Mouse (Mus musculus): ENCODE measurements at regions not wholly inside any gene's neighbourhood (a gene's known extent, or its start where the extent isn't known, plus 50 kb on each side); places are given as distances from the start of the nearest gene placed in this dataset.

DNA sequence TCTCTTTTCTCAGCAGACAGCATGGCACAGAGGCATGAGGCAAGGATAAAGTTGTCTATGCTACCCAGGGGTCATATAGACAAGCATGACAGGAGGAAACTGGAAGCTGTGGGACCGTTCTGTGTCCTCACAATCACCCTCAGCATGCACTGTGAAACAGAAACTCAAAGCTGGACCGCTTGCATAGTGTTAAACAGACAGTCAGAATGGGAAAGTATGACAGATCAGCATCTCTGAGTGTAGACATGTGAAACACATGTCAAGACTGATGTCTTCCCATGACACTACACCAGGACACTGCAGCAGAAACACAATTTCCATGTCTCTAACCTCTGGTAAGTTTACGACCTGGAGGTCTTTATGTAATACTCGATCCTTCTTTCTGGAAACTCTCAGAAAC, 330.9 kb upstream of the Intu start:
- Histone ChIP-seq H3K4me1 (no peaks in the 10 kb centered on the region), H3K4me3 (no peak overlapping the region), H3K9ac (replicated peaks) (no peak overlapping the region), H3K27ac (replicated peaks) (no peak overlapping the region), H3K27me3 (no peaks in the 10 kb centered on the region), H3K4me2 (replicated peaks) (no peak overlapping the region), H3K36me3 (no peaks in the 10 kb centered on the region), H3K9me3 (no peaks in the 10 kb centered on the region)
- ATAC-seq (replicated peaks) = no peak
- 86% methylated on average over 4 of the region's 4 CpGs for WGBS

DNA sequence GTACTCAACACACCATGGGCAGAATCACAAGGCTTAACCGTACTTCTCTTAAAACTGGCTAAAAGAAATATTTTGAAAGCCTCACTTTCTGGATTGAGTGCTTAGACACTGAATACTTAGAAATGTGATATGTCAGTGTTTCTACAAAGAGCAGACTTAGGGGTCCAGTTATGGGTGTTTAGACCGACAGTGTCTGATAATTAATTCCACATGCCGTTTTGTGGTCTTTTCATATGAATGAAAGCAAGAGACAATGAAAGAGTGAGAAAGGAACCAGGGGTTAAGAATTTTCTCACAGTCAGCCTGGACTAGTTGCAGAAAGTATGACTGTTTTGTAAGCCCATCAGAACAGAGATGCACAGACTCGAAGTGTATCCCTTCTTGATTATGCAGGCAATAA, 324.8 kb upstream of the Intu start:
- H3K4me3 ChIP-seq = no peak overlapping the region
- H3K36me3 ChIP-seq = no peaks in the 10 kb centered on the region
- H3K4me2 ChIP-seq (replicated peaks) = no peak overlapping the region
- no peaks in the 10 kb centered on the region for H3K4me1 ChIP-seq
- whole genome bisulfite sequencing = 40% methylated on average over 4 of the region's 4 CpGs
- no peak overlapping the region for H3K9ac ChIP-seq (replicated peaks)
- H3K9me3 ChIP-seq = no peaks in the 10 kb centered on the region
- ATAC-seq (replicated peaks) = no peak
- H3K27me3 ChIP-seq = no peaks in the 10 kb centered on the region
- no peak overlapping the region for H3K27ac ChIP-seq (replicated peaks)

DNA sequence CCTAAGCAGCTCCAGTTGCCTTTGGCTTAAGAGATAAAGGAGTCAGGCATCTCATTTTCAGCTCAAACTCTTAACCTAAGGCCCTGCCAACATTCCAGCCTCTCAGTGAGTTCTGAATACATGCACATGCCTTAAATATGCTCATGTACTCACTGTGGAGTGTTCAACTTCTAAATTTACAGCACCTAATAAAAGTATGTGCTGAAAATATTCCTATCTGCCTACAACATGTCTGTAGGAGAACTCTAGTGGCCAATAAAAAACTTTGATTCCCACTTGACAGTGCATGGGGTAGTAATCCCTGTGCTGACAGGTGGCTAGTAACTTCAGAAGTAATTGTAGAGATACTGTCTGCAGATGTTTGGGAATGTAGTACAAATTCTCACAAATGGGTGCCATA, 319.3 kb upstream of the Intu start:
- H3K36me3 ChIP-seq = no peaks in the 10 kb centered on the region
- no peak overlapping the region for H3K9ac ChIP-seq (replicated peaks)
- no peak for ATAC-seq (replicated peaks)
- H3K9me3 ChIP-seq = no peaks in the 10 kb centered on the region
- no peak overlapping the region for H3K27ac ChIP-seq (replicated peaks)
- no peak overlapping the region for H3K4me3 ChIP-seq
- H3K4me1 ChIP-seq = no peaks in the 10 kb centered on the region
- no peaks in the 10 kb centered on the region for H3K27me3 ChIP-seq
- no peak overlapping the region for H3K4me2 ChIP-seq (replicated peaks)

DNA sequence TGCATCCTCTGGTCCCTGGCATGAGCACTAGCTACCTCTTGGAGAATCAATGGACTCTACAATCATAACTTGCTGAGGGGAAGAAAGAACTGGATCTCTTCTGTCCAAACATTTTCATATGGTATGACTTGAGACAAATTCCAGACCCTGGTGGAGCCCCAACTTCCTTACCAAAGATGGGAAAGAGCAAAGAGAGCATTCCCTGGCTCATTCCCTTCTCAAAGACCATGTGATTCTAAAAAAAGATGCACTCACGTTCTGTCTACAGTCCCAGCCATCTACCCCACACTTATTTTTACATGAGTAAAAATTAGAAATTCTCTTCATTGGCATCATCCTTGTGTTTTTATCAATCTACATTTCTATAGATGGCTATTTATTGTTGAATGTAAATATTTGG, 304.3 kb upstream of the Intu start:
- H3K9ac ChIP-seq (replicated peaks) = no peak overlapping the region
- no peak overlapping the region for H3K4me2 ChIP-seq (replicated peaks)
- ATAC-seq (replicated peaks) = no peak
- no peak overlapping the region for H3K4me3 ChIP-seq
- H3K4me1 ChIP-seq = no peaks in the 10 kb centered on the region
- H3K27ac ChIP-seq (replicated peaks) = no peak overlapping the region
- 81% methylated on average over 1 of the region's 1 CpGs for WGBS
- H3K36me3 ChIP-seq = no peaks in the 10 kb centered on the region
- no peaks in the 10 kb centered on the region for H3K27me3 ChIP-seq
- no peaks in the 10 kb centered on the region for H3K9me3 ChIP-seq

DNA sequence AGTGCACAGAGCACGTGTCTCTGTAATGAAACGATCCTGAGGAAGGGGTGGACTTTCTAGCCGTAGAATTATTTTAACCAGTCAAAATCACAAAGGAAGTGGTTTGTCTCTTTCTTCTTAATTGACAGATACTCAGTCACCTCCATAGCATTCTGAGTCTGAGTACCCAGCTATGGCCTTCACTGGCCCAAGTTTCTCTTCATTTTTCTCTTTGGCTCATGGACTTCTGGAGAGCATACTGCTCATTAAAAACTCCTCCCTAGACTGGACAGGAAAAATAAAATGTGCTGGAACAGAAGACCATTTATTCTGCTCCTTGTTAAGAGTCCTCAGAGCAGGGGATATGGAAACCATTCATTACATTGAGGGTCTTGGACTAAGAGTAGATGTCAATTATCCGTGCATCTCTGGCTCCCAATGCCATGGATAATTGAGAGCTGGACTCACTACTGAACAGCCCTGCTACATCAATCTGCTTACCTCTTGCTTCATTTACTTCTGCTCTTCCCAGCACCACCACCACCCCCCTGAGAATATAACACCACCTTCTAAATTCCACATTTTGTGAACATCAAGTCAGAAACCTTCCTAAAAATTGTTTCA, 287.5 kb upstream of the Intu start:
- Histone ChIP-seq H3K27me3 (no peaks in the 10 kb centered on the region), H3K27ac (replicated peaks) (no peak overlapping the region), H3K36me3 (no peaks in the 10 kb centered on the region), H3K4me1 (no peaks in the 10 kb centered on the region), H3K9ac (replicated peaks) (no peak overlapping the region), H3K4me2 (replicated peaks) (no peak overlapping the region), H3K4me3 (no peak overlapping the region), H3K9me3 (no peaks in the 10 kb centered on the region)
- peak; percentile 32; the same call in 1 of the 2 replicates for ATAC-seq (replicated peaks)
- WGBS = 30% methylated on average over 4 of the region's 4 CpGs

DNA sequence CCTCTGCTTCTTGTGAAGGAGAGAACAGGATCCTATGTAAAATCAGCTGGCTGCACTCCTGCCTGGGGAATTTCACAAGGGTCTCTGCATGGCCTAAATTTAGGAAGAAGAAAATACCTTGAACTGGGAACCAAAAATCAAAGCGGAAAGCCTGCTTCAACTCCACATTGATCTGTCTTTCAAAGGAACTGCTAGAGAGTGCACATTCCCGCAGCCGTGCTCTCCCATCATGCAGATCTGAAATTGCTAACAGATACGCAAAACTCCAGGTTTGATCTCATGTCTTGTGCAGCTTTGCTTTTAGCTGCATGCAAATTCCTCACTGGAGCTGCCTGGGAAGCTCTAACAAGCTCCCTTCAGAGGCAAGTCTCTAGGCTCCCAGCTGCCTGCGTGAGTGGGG, 276.7 kb upstream of the Intu start:
- no peak for ATAC-seq (replicated peaks)
- Histone ChIP-seq H3K9ac (replicated peaks) (no peak overlapping the region), H3K4me2 (replicated peaks) (no peak overlapping the region), H3K9me3 (no peaks in the 10 kb centered on the region), H3K4me3 (no peak overlapping the region), H3K4me1 (no peaks in the 10 kb centered on the region), H3K27ac (replicated peaks) (no peak overlapping the region), H3K27me3 (no peaks in the 10 kb centered on the region), H3K36me3 (no peaks in the 10 kb centered on the region)
- WGBS = 75% methylated on average over 5 of the region's 5 CpGs

DNA sequence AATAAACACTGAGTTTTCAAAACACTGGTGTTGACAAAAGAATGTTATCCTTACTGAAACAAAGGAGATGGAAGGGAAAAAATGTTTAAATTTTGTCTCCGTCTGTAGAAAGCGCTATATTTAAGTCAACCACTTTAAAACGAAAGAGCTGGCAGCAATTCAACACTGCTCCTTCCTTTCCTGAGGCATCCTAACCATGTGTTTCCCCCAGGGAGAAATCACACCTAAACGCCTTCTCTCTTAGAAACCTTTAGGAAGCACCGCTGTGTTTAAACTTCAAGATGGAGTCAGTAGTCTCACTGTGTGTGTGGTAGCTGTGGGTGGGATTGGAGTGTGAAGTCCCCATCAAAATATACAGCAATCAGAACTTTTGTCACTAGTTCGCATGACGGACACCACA, 268.6 kb upstream of the Intu start:
- Histone ChIP-seq H3K36me3 (no peaks in the 10 kb centered on the region), H3K4me1 (no peaks in the 10 kb centered on the region), H3K4me3 (no peak overlapping the region), H3K9me3 (no peaks in the 10 kb centered on the region), H3K9ac (replicated peaks) (no peak overlapping the region), H3K27ac (replicated peaks) (no peak overlapping the region), H3K4me2 (replicated peaks) (no peak overlapping the region), H3K27me3 (no peaks in the 10 kb centered on the region)
- ATAC-seq (replicated peaks) = no peak
- 81% methylated on average over 7 of the region's 7 CpGs for WGBS

DNA sequence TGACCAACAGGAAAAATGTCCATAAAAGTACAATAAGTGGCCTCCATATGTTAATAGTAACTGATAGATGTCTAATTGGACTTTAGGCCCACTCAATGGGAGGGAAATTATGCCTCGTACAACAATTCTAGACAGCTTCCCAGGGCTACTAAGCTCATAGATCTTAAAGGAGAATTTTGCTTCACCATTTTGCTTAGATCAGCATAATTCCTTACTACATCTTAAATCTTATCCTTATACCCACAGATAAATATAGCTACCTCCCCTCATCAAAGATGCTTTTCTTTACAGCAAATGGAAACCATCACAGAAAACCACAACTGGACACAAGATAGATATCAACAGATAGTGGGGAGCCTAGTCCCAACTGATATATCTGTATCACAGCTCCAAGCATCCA, 263.6 kb upstream of the Intu start:
- no peak overlapping the region for H3K27ac ChIP-seq (replicated peaks)
- H3K4me3 ChIP-seq = no peak overlapping the region
- no peaks in the 10 kb centered on the region for H3K27me3 ChIP-seq
- H3K9me3 ChIP-seq = no peaks in the 10 kb centered on the region
- WGBS = 82% methylated on average over 1 of the region's 1 CpGs
- no peak for ATAC-seq (replicated peaks)
- H3K4me1 ChIP-seq = no peaks in the 10 kb centered on the region
- H3K9ac ChIP-seq (replicated peaks) = no peak overlapping the region
- H3K36me3 ChIP-seq = no peaks in the 10 kb centered on the region
- H3K4me2 ChIP-seq (replicated peaks) = no peak overlapping the region

DNA sequence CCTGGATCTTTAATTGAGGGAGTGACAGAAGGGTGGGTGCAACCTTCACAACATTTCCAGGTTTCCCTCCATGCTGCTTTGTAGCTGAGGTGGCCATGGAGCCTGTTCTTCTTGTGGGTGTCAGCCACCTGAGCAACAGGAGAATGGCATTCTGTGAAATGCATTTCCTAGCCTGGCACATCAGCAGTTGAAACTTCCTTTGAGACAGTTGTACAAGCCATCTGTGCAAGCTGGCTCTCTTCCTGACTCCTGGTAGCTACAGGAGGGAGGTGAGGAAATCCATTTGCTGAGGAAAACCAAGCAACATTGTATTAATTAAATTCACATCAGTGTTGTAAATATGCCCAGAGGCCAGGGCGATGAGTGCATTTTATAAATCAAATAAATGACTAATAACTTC, 248.2 kb upstream of the Intu start:
- Histone ChIP-seq H3K4me1 (0 out of 2 replicates have a peak, but pooled peaks cover 4% of the 10 kb centered on the region), H3K36me3 (no peaks in the 10 kb centered on the region), H3K27me3 (no peaks in the 10 kb centered on the region), H3K9ac (replicated peaks) (no peak overlapping the region), H3K9me3 (no peaks in the 10 kb centered on the region), H3K4me3 (no peak overlapping the region), H3K27ac (replicated peaks) (no peak overlapping the region; the same call in 1 of the 2 replicates), H3K4me2 (replicated peaks) (no peak overlapping the region)
- ATAC-seq (replicated peaks) = peak; percentile 84
- WGBS = 67% methylated on average over 1 of the region's 1 CpGs

DNA sequence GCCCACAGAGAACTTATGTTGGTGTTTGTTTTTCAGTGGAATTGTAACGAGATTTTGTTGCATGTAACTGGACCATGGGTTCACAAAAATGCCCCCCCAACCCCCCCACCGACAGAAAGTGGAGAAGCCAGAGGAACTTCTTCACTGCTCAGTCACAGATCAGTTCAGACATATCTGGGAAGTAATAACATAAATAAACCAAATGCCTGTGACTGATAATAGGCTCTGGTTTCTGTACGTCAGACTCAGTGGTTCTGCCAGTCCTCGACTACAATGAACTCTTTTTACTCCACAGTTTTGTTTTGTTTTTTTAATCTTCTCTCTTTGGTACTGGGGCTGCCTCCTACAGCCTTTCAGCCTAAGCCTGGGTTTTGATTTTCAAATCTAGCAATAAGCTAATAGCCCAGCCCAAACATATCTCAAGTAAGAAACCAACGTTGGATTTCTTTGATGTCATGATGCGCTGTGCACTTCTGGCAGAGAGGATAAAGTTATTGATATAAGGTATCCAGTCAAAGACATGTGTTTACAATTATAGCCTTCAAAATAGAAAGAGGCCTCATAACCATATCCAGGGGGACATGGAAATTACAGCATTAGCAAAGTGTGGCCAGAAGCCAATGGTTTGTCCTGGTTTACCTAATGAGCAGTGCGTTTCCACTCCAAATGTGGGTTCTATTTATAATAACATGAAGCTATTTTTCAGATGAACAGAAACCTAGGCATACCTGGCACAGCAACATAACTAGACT, 244.0 kb upstream of the Intu start:
- Histone ChIP-seq H3K27ac (replicated peaks) (no peak overlapping the region), H3K4me3 (no peak overlapping the region), H3K4me2 (replicated peaks) (no peak overlapping the region), H3K4me1 (0 out of 2 replicates have a peak, but pooled peaks cover 4% of the 10 kb centered on the region), H3K9ac (replicated peaks) (no peak overlapping the region), H3K36me3 (no peaks in the 10 kb centered on the region), H3K27me3 (no peaks in the 10 kb centered on the region), H3K9me3 (no peaks in the 10 kb centered on the region)
- no peak for ATAC-seq (replicated peaks)
- whole genome bisulfite sequencing = 73% methylated on average over 7 of the region's 7 CpGs

DNA sequence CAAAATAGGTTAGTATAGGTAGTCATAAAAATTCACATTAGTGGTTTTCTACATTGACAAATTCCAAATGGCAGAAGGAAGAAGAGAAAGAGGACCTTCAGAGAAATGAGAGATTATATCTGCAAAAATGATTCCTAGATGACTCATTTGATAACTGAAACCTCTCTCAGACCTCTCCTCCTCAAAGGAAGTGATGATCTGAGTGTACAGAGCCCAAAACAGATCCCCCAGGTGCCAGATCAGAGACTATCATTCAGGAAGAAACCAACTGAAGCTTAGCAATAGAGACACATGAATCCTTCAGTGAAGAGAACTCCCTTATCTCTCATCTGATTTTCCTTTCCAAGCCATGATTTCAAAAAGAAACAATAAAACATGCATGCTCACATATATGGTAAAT, 234.0 kb upstream of the Intu start:
- no peak for ATAC-seq (replicated peaks)
- Histone ChIP-seq H3K4me1 (no peaks in the 10 kb centered on the region), H3K27me3 (no peaks in the 10 kb centered on the region), H3K9me3 (no peaks in the 10 kb centered on the region), H3K4me3 (no peak overlapping the region), H3K4me2 (replicated peaks) (no peak overlapping the region), H3K27ac (replicated peaks) (no peak overlapping the region), H3K36me3 (no peaks in the 10 kb centered on the region), H3K9ac (replicated peaks) (no peak overlapping the region)

DNA sequence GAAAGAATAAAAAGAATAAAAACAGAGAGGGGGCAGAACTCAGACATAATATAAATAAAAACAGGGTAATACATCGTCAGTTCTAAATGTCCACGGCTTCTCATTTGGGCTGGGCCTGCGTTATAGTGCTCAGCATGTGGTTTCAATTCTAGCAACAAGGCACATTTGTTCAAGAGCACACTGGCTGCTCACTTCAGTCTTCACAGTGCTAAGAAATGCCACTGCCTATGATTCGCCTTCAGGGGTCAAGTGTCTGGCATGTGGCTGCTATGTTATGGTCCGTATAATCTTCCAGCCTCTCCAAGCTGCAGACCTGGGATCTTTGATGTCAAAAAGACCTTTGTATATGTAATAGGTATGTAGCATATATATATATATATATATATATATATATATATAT, 210.8 kb upstream of the Intu start:
- Histone ChIP-seq H3K27ac (replicated peaks) (no peak overlapping the region), H3K9me3 (no peaks in the 10 kb centered on the region), H3K4me1 (no peaks in the 10 kb centered on the region), H3K9ac (replicated peaks) (no peak overlapping the region), H3K27me3 (no peaks in the 10 kb centered on the region), H3K36me3 (no peaks in the 10 kb centered on the region), H3K4me3 (no peak overlapping the region), H3K4me2 (replicated peaks) (no peak overlapping the region)
- ATAC-seq (replicated peaks) = no peak
- 71% methylated on average over 5 of the region's 5 CpGs for WGBS

All from forebrain, embryonic 15.5 days (tissue).